Mouse (Mus musculus) frontal cortex, postnatal 14 days (tissue): ENCODE measurements around the gene Hax1.

Experiments
- DNase-seq, 2 experiments: peaks; one replicate each; pipeline ENCODE4 v3.0.0; 2022; ENCODE audit warnings: low spot score in 2 of 2

The Hax1 gene

DNA sequence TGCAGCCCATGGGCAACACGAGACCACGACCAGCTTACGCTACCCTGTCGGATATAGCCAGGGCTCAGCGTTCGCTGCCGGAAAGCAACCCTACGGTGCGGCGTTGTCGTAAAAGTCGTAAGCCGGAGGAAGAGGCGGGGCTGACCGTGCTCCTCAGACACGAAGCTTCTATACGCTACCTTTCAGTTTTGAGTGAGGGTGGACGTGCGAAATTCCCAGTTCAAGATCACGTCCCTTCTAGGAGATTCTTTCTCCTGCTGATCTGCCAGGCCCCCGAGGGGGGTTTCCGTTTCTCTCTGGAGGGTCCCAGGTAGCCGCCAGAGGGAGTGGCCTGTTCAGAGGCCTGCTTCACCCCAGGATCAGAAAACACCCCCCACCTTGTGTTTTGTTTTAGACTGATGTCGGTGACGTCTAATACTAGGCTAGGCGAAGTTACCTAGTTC is at the start of gene Hax1:
TSS of gene Hax1 (minus strand) at position 169 of the 443 bp plus-strand sequence.
- peak; percentile 89 to 92 for DNase-seq

- DNase-seq = no peak
Measured at GRCm38 (mm10) chr3:90036263-90036662, 37.7 kb upstream of the Hax1 start.

GRCm38 (mm10) chr3:90034653-90035052 is 36.1 kb upstream of the Hax1 start:
- DNase-seq = no peak

DNA sequence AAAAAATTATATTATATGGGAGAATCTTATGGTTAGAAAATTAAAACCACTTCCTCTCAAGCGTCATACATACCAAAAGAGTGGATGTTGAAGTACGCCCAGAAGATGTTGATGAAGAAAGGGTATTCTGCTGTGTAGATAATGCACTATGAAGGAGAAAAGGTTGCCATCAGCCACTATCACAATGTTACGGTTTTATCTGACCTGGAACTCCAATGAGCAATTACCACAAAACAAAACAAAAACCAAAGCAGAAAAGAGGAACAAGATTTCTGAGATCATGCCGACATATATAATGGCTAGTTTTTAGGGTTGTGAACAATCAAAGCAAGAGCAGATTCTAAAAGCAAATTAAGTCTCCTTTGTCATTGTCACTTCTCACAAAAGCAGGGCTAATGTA is 18.0 kb upstream of the Hax1 start:
- no peak for DNase-seq

- DNase-seq = no peak
Measured at GRCm38 (mm10) chr3:90010291-90010690, 11.7 kb upstream of the Hax1 start.

GRCm38 (mm10) chr3:90004091-90004796 is 5.7 kb upstream of the Hax1 start:
- DNase-seq = no peak

DNA sequence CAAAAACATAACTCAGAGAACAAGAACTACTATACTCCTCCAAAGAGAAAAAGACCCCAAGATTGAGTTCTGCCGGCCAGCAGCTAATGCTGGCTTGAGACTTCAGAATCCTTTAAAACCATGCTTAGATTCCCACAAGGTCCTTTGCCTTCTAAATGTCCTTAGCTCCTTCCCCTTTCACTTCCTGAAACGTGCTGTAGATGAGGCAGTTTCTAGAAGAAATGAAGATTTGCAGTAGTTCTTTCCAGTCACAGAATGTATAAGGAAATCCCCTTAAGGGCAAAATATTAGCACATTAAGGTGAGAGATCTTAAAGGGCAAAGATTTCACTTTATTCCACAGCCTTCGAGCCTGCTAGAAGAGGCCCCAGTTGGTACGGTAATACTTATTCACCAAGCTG is 1.2 kb upstream of the Hax1 start:
- DNase-seq = no peak

- no peak for DNase-seq
Measured at GRCm38 (mm10) chr3:89999090-89999489, 510 bp upstream of the Hax1 start.

- DNase-seq = peak in 1 of 2 experiments; percentile 10
Measured at GRCm38 (mm10) chr3:89997791-89998495, 637 bp downstream of the Hax1 start.

GRCm38 (mm10) chr3:89994807-89995515 is 3.6 kb downstream of the Hax1 start:
- DNase-seq = no peak

DNA sequence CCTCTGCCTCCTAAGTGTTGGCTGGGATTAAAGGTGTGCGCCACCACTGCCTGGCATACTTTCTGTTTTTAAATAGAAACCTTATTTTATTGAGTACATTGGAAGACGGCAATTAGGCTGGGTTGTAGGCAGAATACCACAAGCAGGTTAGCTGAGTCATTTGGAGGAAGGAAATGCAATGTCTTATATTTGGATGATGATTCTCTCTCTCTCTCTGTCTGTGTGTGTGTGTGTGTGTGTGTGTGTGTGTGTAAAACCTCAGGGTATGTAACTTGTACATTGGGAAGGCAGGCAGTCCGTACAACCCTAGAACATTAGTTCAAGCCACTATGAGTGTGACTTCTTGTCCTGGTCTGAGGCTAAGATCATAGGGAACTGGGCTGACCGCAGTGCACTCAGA is 10.8 kb downstream of the Hax1 start:
- DNase-seq = no peak

GRCm38 (mm10) chr3:89987211-89987610 is 11.4 kb downstream of the Hax1 start:
- no peak for DNase-seq

GRCm38 (mm10) chr3:89982426-89982825 is 16.2 kb downstream of the Hax1 start:
- DNase-seq = no peak

- DNase-seq = no peak
Measured at GRCm38 (mm10) chr3:89976859-89977258, 21.7 kb downstream of the Hax1 start.

- DNase-seq = no peak
Measured at GRCm38 (mm10) chr3:89968509-89968908, 30.1 kb downstream of the Hax1 start.

DNA sequence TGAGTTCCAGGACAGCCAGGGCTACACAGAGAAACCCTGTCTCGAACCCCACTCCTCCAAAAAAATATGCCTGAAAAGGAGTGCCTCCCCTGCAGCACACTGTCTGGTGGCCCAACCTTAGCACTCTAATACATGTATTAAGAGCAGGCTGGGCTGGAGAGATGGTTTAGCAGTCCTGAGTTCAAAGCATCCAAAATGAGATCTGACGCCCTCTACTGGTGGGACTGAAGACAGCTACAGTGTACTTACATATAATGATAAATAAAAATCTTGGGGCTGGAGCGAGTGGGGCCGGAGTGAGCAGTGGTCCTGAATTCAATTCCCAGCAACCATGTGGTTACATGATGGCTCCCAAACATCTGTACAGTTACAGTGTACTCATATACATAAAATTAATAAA is 31.6 kb downstream of the Hax1 start:
- no peak for DNase-seq

DNA sequence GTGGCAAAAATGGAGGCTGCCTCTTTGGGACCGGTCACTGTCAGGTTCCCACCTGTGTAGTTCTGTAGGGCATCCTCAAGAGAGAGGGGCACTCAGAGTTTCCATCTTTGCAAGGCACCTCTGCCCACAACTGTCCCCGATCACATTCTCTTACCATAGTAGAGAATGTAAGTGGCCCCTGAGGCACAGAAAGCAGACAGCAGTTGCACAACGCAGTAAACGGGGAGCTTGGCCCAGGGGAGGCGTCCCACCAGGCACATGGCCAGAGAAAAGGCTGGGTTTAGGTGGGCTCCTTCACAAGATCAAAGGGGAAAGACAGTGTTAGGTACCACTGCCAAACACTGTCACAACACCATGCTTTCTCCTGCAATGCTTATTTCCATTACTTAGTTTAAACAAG is 32.6 kb downstream of the Hax1 start:
- DNase-seq = no peak

DNA sequence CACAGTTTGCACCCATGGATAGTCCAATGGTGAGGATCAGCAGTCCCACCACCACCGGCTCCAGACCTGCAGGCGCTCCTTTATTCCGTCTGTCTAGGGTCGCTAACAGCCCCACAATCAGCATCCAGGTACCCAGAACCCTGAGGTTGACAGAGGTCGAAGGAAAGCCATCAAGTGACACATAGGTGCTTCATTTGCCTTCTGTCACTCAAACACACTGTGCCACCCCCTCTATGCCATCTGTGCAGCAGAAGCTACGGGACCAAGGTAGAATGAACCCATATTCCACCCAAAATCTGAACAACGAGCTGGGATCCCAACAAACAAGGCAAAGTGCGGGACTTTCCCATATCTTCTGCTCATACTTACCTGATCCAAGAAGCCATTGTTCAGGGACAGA is 33.0 kb downstream of the Hax1 start:
- no peak for DNase-seq

GRCm38 (mm10) chr3:89963926-89964739 is 34.4 kb downstream of the Hax1 start:
- peak in 1 of 2 experiments; percentile 55 for DNase-seq

GRCm38 (mm10) chr3:89963221-89963763 is 35.3 kb downstream of the Hax1 start, which contains the start of gene Atp8b2:
TSS of gene Atp8b2 (minus strand) at chr3:89963508.
- DNase-seq = peak; percentile 44 to 50

GRCm38 (mm10) chr3:89962751-89963220 is 35.8 kb downstream of the Hax1 start:
- peak in 1 of 2 experiments; percentile 33 for DNase-seq
